Mouse (Mus musculus) erythroblast, embryonic 14.5 days (primary cell): ENCODE measurements around the gene Hoxa4.

Experiments used
- GATA1 ChIP-seq: IDR thresholded peaks from 2 replicates; pipeline ENCODE4 v1.6.1; 2012; ENCODE audit warnings: low read length, inconsistent platforms, mixed read lengths
- TAL1 ChIP-seq: IDR thresholded peaks from 3 replicates; pipeline ENCODE4 v1.6.1; 2012; ENCODE audit warnings: low read length, inconsistent platforms, mixed read lengths

GRCm38 (mm10) chr6:52174968-52175751 is 16.4 kb downstream of the Hoxa4 start:
- TF ChIP-seq TAL1 (no peak), GATA1 (no peak)
